Mouse (Mus musculus) cerebellum, adult 8-10 months (tissue): Measurements from ENCODE around the gene Scand1.

Experiments
- DNase-seq: peaks from one replicate; pipeline ENCODE4 v3.0.0; 2022

Scand1 gene

GRCm38 (mm10) chr2:156305818-156306217, 6.7 kb downstream of the Scand1 start:
- no peak for DNase-seq

GRCm38 (mm10) chr2:156304351-156304750, 8.2 kb downstream of the Scand1 start:
- no peak for DNase-seq

- DNase-seq = no peak
Measured at GRCm38 (mm10) chr2:156302063-156302462, 10.4 kb downstream of the Scand1 start.

GRCm38 (mm10) chr2:156298458-156298857, 14.0 kb downstream of the Scand1 start:
- no peak for DNase-seq

GRCm38 (mm10) chr2:156297653-156298052, 14.9 kb downstream of the Scand1 start:
- DNase-seq = no peak

GRCm38 (mm10) chr2:156296190-156296589, 16.3 kb downstream of the Scand1 start:
- DNase-seq = no peak

GRCm38 (mm10) chr2:156295601-156296063, 16.9 kb downstream of the Scand1 start:
- DNase-seq = no peak

GRCm38 (mm10) chr2:156291998-156292397, 20.5 kb downstream of the Scand1 start:
- DNase-seq = no peak

- peak; percentile 72 for DNase-seq
Measured at GRCm38 (mm10) chr2:156289552-156290160, 22.8 kb downstream of the Scand1 start.

- DNase-seq = no peak
Measured at GRCm38 (mm10) chr2:156288222-156288621, 24.3 kb downstream of the Scand1 start.

- DNase-seq = no peak
Measured at GRCm38 (mm10) chr2:156286733-156287132, 25.8 kb downstream of the Scand1 start.

GRCm38 (mm10) chr2:156285161-156285560, 27.3 kb downstream of the Scand1 start:
- no peak for DNase-seq

GRCm38 (mm10) chr2:156281227-156281626, 31.3 kb downstream of the Scand1 start:
- peak; percentile 37 for DNase-seq

GRCm38 (mm10) chr2:156278226-156279017, 34.1 kb downstream of the Scand1 start:
- peak; percentile 76 for DNase-seq

- no peak for DNase-seq
Measured at GRCm38 (mm10) chr2:156272553-156272952, 40.0 kb downstream of the Scand1 start.

- no peak for DNase-seq
Measured at GRCm38 (mm10) chr2:156267636-156268035, 44.9 kb downstream of the Scand1 start.

- no peak for DNase-seq
Measured at GRCm38 (mm10) chr2:156263204-156263893, 49.2 kb downstream of the Scand1 start.
